Mouse (Mus musculus) ovary, adult 18-20 months (tissue): ENCODE measurements around the gene Vmn1r81.

ENCODE experiments used
- DNase-seq: peaks from one replicate; pipeline ENCODE4 v3.0.0; 2022; ENCODE audit warnings: low spot score, mixed read lengths

The Vmn1r81 gene

GRCm38 (mm10) chr7:12268169-12268568 lies at the start of gene Vmn1r81:
Gene Vmn1r81, minus strand, starts transcription at chr7:12268269.
- no peak for DNase-seq

- DNase-seq: no peak
Observed at GRCm38 (mm10) chr7:12300130-12300529, 32.1 kb upstream of the Vmn1r81 start, which contains the start of gene Vmn1r82. Gene Vmn1r82, plus strand, starts transcription at chr7:12300430.

- no peak for DNase-seq
Observed at GRCm38 (mm10) chr7:12204141-12204540, 63.9 kb downstream of the Vmn1r81 start.
